Mouse (Mus musculus) left cerebral cortex, adult 2 months (tissue): ENCODE measurements around the gene Colgalt1. TPM values are rescaled to one million over a fixed set of nuclear protein-coding genes. Genes with fewer than 3 reads are reported as not detected.

ENCODE experiments used
- DNase-seq, 2 experiments: peaks; one replicate each; pipeline ENCODE4 v3.0.0; 2021 to 2022; ENCODE audit warnings: low spot score in 2 of 2, mixed read lengths in 1 of 2; ENCODE audit errors: extremely low spot score in 1 of 2
- H3K27ac ChIP-seq: fragments of 200-600 bp; 2 replicates; pipeline ENCODE4 v1.8.1; 2022
- H3K4me3 ChIP-seq: fragments of 200-600 bp; 2 replicates; pipeline ENCODE4 v1.8.1; 2022
- CTCF ChIP-seq: fragments of 200-600 bp; IDR thresholded peaks from 2 replicates; pipeline ENCODE4 v1.8.1; 2022; ENCODE audit warnings: antibody characterized with exemption, mild to moderate bottlenecking, moderate library complexity
- intact Hi-C: fragments of 180-260 bp; cut with DNase I; formaldehyde crosslinking; loops from one replicate; pipeline ENCODE4 v1.15.1; 2025
- total RNA-seq, 2 experiments: library from RNA; stranded (reverse); gene quantifications; 2 replicates each; pipeline ENCODE4 v1.2.3; 2021

The Colgalt1 gene
- total RNA-seq, 2 experiments from 2014 or later, result 47.2 to 50.9 TPM

GRCm38 (mm10) chr8:71659751-71660150 lies 49.0 kb downstream of the Colgalt1 start:
- no peak overlapping the region for H3K4me3 ChIP-seq
- DNase-seq, result no peak
- intact Hi-C loops, result loop anchor here (1.0 kb wide), 1 partner anchor 98 kb away; no protein-coding TSS in a partner anchor
- no peak overlapping the region for H3K27ac ChIP-seq
- TF ChIP-seq CTCF, result no peak

GRCm38 (mm10) chr8:71660325-71661120 lies 49.7 kb downstream of the Colgalt1 start:
- intact Hi-C loops, result loop anchor here (1.0 kb wide), 1 partner anchor 99 kb away; no protein-coding TSS in a partner anchor
- Histone ChIP-seq H3K27ac (no peak overlapping the region), H3K4me3 (no peak overlapping the region)
- peak; percentile 97 for TF ChIP-seq CTCF
- peak; percentile 84 to 87 for DNase-seq

- no peak overlapping the region for H3K4me3 ChIP-seq
- intact Hi-C loops, result no loop called here
- no peak for DNase-seq
- H3K27ac ChIP-seq, result no peak overlapping the region
- TF ChIP-seq CTCF, result no peak
Observed at GRCm38 (mm10) chr8:71665331-71666130, 54.7 kb downstream of the Colgalt1 start.

- intact Hi-C loops, result no loop called here
- Histone ChIP-seq H3K4me3 (no peak overlapping the region), H3K27ac (no peak overlapping the region)
- DNase-seq, result no peak
- no peak for TF ChIP-seq CTCF
Observed at GRCm38 (mm10) chr8:71666855-71667254, 56.1 kb downstream of the Colgalt1 start.

GRCm38 (mm10) chr8:71667256-71667655 lies 56.5 kb downstream of the Colgalt1 start:
- no peak for TF ChIP-seq CTCF
- Histone ChIP-seq H3K4me3 (no peak overlapping the region), H3K27ac (no peak overlapping the region)
- intact Hi-C loops, result no loop called here
- DNase-seq, result no peak

GRCm38 (mm10) chr8:71668220-71668975 lies 57.6 kb downstream of the Colgalt1 start:
- intact Hi-C loops, result no loop called here
- DNase-seq, result peak; percentile 46
- peak overlapping the region; percentile 36 for H3K4me3 ChIP-seq
- H3K27ac ChIP-seq, result peak overlapping the region; percentile 78
- TF ChIP-seq CTCF, result no peak

- DNase-seq, result peak in 1 of 2 experiments; percentile 56
- no peak for TF ChIP-seq CTCF
- intact Hi-C loops, result loop anchor here (2.0 to 10.0 kb wide), 2 partner anchors 51 to 465 kb away; partner anchors contain the start of gene Tpm4
- peak overlapping the region; percentile 67 for H3K4me3 ChIP-seq
- peak overlapping the region; percentile 96 for H3K27ac ChIP-seq
Observed at GRCm38 (mm10) chr8:71670198-71670597, 59.4 kb downstream of the Colgalt1 start.

GRCm38 (mm10) chr8:71670621-71671548 lies 60.1 kb downstream of the Colgalt1 start:
- intact Hi-C loops, result loop anchor here (1.0 to 10.0 kb wide), 3 partner anchors 50 to 464 kb away; partner anchors contain the start of genes Fcho1 and Tpm4
- DNase-seq, result peak; percentile 71 to 78
- no peak for TF ChIP-seq CTCF
- Histone ChIP-seq H3K27ac (peak overlapping the region; percentile 96), H3K4me3 (peak overlapping the region; percentile 67)

GRCm38 (mm10) chr8:71671549-71671965 lies 60.8 kb downstream of the Colgalt1 start, which contains the start of gene Unc13a:
TSS of gene Unc13a (minus strand) at chr8:71671757.
- Histone ChIP-seq H3K4me3 (peak within 1 kb of the TSS; percentile 67), H3K27ac (peak within 1 kb of the TSS; percentile 96)
- TF ChIP-seq CTCF, result no peak
- intact Hi-C loops, result loop anchor here (1.0 to 10.0 kb wide), 3 partner anchors 49 to 463 kb away; partner anchors contain the start of genes Fcho1 and Tpm4
- peak; percentile 91 to 96 for DNase-seq

- H3K27ac ChIP-seq, result peak overlapping the region; percentile 96
- no peak for TF ChIP-seq CTCF
- intact Hi-C loops, result loop anchor here (10.0 kb wide), 1 partner anchor 463 kb away; the partner anchor contains the start of gene Tpm4
- H3K4me3 ChIP-seq, result peak overlapping the region; percentile 67
- DNase-seq, result no peak
Observed at GRCm38 (mm10) chr8:71672168-71672735, 61.5 kb downstream of the Colgalt1 start.
